Mouse (Mus musculus): ENCODE results near the gene Sumo2. TPM values are rescaled to one million over a fixed set of nuclear protein-coding genes. Genes with fewer than 3 reads are reported as not detected.
A peak's percentile ranks its signal among the peaks of the same experiment; 100 is the strongest.

Sumo2 gene
- polyA plus RNA-seq, 1 experiment: 105 TPM

DNA sequence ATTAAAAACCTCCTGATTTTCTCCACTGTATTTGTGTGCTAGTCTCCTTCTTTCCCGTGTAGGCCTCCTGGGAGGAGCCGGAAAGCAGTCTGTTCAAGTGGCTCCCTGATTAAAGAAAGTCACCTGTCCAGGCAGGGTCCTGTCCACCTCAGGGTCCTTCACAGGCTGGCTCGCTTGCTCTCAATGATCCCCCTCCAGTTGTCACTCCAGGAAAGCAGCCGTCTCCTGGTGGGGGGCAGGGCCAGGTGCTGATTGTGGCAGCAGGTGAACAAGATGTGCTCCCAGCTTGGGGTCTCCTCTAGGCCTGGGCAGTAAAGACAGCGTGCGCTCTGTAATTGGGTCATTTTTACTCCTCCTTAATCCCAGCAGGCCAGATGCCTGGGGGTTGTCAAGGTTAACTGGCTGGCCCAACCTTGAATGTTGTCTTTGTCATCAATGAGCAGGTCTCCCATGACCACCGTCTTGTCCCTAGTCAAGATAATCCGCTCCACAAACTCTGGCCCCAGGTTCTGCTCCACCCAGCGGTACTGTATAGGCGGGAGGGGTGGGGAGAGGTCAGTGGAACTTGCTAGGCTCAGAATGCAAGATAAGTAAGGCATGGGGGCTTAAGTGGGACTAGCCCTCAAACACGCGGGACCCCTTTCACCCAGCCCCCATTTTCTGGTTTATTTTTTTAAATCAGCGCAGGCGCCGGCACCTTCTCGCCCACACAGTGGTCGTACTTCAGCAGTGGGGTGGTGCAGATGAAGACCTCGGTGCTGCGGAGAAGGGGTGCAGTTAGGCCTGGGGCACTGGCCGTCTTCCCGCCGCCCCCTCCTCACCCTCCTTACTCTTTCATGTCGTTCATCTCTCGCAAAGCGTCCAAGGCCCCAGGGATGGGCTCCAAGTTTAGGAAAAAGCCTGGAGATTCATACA is 45.4 kb downstream of the Sumo2 start:
- 53% methylated on average over 25 of the region's 25 CpGs for WGBS

GRCm38 (mm10) chr11:115488551-115489104 is 47.4 kb downstream of the Sumo2 start:
- Histone ChIP-seq H3K4me1 (replicated peaks; ENCODE audit: control insufficient read depth, insufficient read depth, low read length) (peaks cover 14% of the 10 kb centered on the region), H3K27ac (ENCODE audit: control insufficient read depth, insufficient read depth, low read length) (no peak overlapping the region), H3K4me3 (ENCODE audit: control insufficient read depth, insufficient read depth, low read length) (no peak overlapping the region), H3K36me3 (ENCODE audit: control insufficient read depth, insufficient read depth, low read length) (peaks cover 28% of the 10 kb centered on the region), H3K27me3 (ENCODE audit: control insufficient read depth, insufficient read depth, low read length) (no peaks in the 10 kb centered on the region)
- TF ChIP-seq CTCF (IDR thresholded peaks at IDR 0.05; ENCODE audit: borderline replicate concordance, control insufficient read depth, extremely low read depth, insufficient read depth, low read length, poor library complexity) (no peak), POLR2A (IDR thresholded peaks at IDR 0.05; ENCODE audit: control insufficient read depth, extremely low read depth, insufficient read depth, low read length, poor library complexity) (no peak)
- WGBS: 94% methylated on average over 19 of the region's 19 CpGs
- DNase-seq: no peak

More for the DNA sequence above, 45.4 kb downstream of the Sumo2 start:
- Histone ChIP-seq H3K27me3 (ENCODE audit: control insufficient read depth, insufficient read depth, low read length) (no peaks in the 10 kb centered on the region), H3K36me3 (ENCODE audit: control insufficient read depth, insufficient read depth, low read length) (peaks cover 16% of the 10 kb centered on the region), H3K4me3 (ENCODE audit: control insufficient read depth, insufficient read depth, low read length) (peak overlapping the region; percentile 79), H3K4me1 (replicated peaks; ENCODE audit: control insufficient read depth, insufficient read depth, low read length) (peaks cover 14% of the 10 kb centered on the region), H3K27ac (ENCODE audit: control insufficient read depth, insufficient read depth, low read length) (no peak overlapping the region)
- DNase-seq: no peak
- TF ChIP-seq POLR2A (IDR thresholded peaks at IDR 0.05; ENCODE audit: control insufficient read depth, extremely low read depth, insufficient read depth, low read length, poor library complexity): no peak
- no peak for TF ChIP-seq CTCF (IDR thresholded peaks at IDR 0.05; ENCODE audit: borderline replicate concordance, control insufficient read depth, extremely low read depth, insufficient read depth, low read length, poor library complexity)

DNA sequence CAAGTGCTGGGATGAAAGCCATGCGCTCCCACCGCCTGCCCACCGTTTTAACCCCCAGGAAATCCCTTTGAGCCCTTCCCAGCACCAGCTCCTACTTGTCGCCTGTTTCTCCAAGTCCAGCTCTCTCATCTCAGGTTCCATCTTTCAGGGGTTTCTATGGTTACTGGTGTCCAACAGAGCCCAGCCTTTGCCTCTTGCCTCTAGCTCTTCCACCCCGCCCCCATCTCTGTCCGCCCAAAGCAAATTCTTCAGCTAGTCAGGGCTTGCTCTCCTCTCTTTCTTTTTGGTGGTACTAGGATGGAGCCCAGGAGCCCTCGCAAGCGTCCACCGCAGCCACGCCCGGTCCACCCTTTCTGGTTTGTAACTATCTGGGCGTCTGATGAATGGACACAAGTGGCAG is 50.9 kb downstream of the Sumo2 start:
- DNase-seq: no peak
- H3K27ac ChIP-seq (ENCODE audit: control insufficient read depth, insufficient read depth, low read length): no peak overlapping the region
- TF ChIP-seq POLR2A (IDR thresholded peaks at IDR 0.05; ENCODE audit: control insufficient read depth, extremely low read depth, insufficient read depth, low read length, poor library complexity): no peak
- TF ChIP-seq CTCF (IDR thresholded peaks at IDR 0.05; ENCODE audit: borderline replicate concordance, control insufficient read depth, extremely low read depth, insufficient read depth, low read length, poor library complexity): no peak
- no peaks in the 10 kb centered on the region for H3K27me3 ChIP-seq (ENCODE audit: control insufficient read depth, insufficient read depth, low read length)
- peaks cover 28% of the 10 kb centered on the region for H3K36me3 ChIP-seq (ENCODE audit: control insufficient read depth, insufficient read depth, low read length)
- H3K4me3 ChIP-seq (ENCODE audit: control insufficient read depth, insufficient read depth, low read length): no peak overlapping the region
- H3K4me1 ChIP-seq (replicated peaks; ENCODE audit: control insufficient read depth, insufficient read depth, low read length): peaks cover 14% of the 10 kb centered on the region
- WGBS: 96% methylated on average over 12 of the region's 12 CpGs

DNA sequence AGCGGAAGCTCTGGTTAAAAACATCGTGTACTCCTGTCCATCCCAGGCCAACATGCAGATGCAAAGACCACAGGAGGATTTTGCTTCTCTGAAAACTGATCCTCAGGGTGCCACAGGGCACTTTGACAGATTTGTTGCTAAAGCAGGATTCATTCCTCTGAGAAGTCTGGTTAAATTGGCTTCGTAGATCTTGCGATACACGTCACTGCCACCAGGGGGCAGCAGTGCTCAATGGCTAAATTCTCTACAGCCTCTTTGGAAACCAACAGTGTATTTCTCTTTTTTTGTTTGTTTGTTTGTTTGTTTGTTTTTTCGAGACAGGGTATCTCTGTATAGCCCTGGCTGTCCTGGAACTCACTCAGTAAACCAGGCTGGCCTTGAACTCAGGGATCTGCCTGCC is 52.4 kb downstream of the Sumo2 start:
- H3K27me3 ChIP-seq (ENCODE audit: control insufficient read depth, insufficient read depth, low read length): no peaks in the 10 kb centered on the region
- peaks cover 21% of the 10 kb centered on the region for H3K36me3 ChIP-seq (ENCODE audit: control insufficient read depth, insufficient read depth, low read length)
- H3K4me1 ChIP-seq (replicated peaks; ENCODE audit: control insufficient read depth, insufficient read depth, low read length): peaks cover 16% of the 10 kb centered on the region
- DNase-seq: peak; percentile 81
- H3K27ac ChIP-seq (ENCODE audit: control insufficient read depth, insufficient read depth, low read length): no peak overlapping the region
- 24% methylated on average over 6 of the region's 6 CpGs for WGBS
- TF ChIP-seq POLR2A (IDR thresholded peaks at IDR 0.05; ENCODE audit: control insufficient read depth, extremely low read depth, insufficient read depth, low read length, poor library complexity) (no peak), CTCF (IDR thresholded peaks at IDR 0.05; ENCODE audit: borderline replicate concordance, control insufficient read depth, extremely low read depth, insufficient read depth, low read length, poor library complexity) (no peak)
- H3K4me3 ChIP-seq (ENCODE audit: control insufficient read depth, insufficient read depth, low read length): no peak overlapping the region

DNA sequence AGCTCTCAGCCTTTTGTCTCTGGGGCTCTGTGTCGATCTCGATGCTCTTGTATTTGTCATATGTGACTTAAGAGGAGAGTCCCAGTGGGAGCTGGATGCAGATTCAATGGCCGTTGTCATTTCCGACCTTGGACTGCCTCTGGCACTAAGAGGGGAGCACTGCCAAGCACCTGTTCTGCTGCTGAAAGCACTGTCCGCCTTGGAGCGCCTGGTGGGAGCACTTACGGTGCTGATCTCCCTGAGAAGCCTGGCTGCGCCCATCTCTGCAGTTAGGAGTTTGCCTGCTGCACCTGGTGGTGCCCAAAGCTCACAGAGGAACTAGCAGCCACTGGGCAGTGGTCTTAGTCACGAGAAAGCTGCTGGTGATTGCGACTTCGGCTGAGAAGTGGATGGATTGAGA is 52.8 kb downstream of the Sumo2 start:
- DNase-seq: no peak
- no peak overlapping the region for H3K4me3 ChIP-seq (ENCODE audit: control insufficient read depth, insufficient read depth, low read length)
- WGBS: 90% methylated on average over 11 of the region's 11 CpGs

GRCm38 (mm10) chr11:115481553-115482259 is 54.4 kb downstream of the Sumo2 start:
- DNase-seq: peak; percentile 55
- Histone ChIP-seq H3K4me3 (ENCODE audit: control insufficient read depth, insufficient read depth, low read length) (no peak overlapping the region), H3K27me3 (ENCODE audit: control insufficient read depth, insufficient read depth, low read length) (no peaks in the 10 kb centered on the region), H3K4me1 (replicated peaks; ENCODE audit: control insufficient read depth, insufficient read depth, low read length) (peaks cover 27% of the 10 kb centered on the region), H3K27ac (ENCODE audit: control insufficient read depth, insufficient read depth, low read length) (peak overlapping the region; percentile 62), H3K36me3 (ENCODE audit: control insufficient read depth, insufficient read depth, low read length) (peaks cover 19% of the 10 kb centered on the region)
- TF ChIP-seq CTCF (IDR thresholded peaks at IDR 0.05; ENCODE audit: borderline replicate concordance, control insufficient read depth, extremely low read depth, insufficient read depth, low read length, poor library complexity): no peak
- no peak for TF ChIP-seq POLR2A (IDR thresholded peaks at IDR 0.05; ENCODE audit: control insufficient read depth, extremely low read depth, insufficient read depth, low read length, poor library complexity)
- 44% methylated on average over 6 of the region's 6 CpGs for WGBS

More for the DNA sequence above, 52.8 kb downstream of the Sumo2 start:
- TF ChIP-seq CTCF (IDR thresholded peaks at IDR 0.05; ENCODE audit: borderline replicate concordance, control insufficient read depth, extremely low read depth, insufficient read depth, low read length, poor library complexity): no peak
- TF ChIP-seq POLR2A (IDR thresholded peaks at IDR 0.05; ENCODE audit: control insufficient read depth, extremely low read depth, insufficient read depth, low read length, poor library complexity): no peak
- Histone ChIP-seq H3K27ac (ENCODE audit: control insufficient read depth, insufficient read depth, low read length) (no peak overlapping the region), H3K27me3 (ENCODE audit: control insufficient read depth, insufficient read depth, low read length) (no peaks in the 10 kb centered on the region), H3K36me3 (ENCODE audit: control insufficient read depth, insufficient read depth, low read length) (peaks cover 19% of the 10 kb centered on the region), H3K4me1 (replicated peaks; ENCODE audit: control insufficient read depth, insufficient read depth, low read length) (peaks cover 20% of the 10 kb centered on the region)

All from thymus, adult 2 months (tissue).